Mouse (Mus musculus): ENCODE data around the gene Brdt.
"Not testable (repeated sequence)": the region's sequence is repeated elsewhere in the genome, so short reads cannot be mapped to it uniquely, and the experiment has no call there.

Gene Brdt

GRCm38 (mm10) chr5:107317141-107317540 lies 13.8 kb upstream of the Brdt start:
- intact Hi-C loops (cut with DNase I), result no loop called here

- intact Hi-C loops (cut with DNase I), result loop anchor here (1.0 to 2.0 kb wide), 2 partner anchors 330 to 460 kb away; no protein-coding TSS in a partner anchor
Measured at GRCm38 (mm10) chr5:107320703-107321102, 10.3 kb upstream of the Brdt start.

- intact Hi-C loops (cut with DNase I), result no loop called here
Measured at GRCm38 (mm10) chr5:107340404-107340803, 9.4 kb downstream of the Brdt start.

- intact Hi-C loops (cut with DNase I), result no loop called here
Measured at GRCm38 (mm10) chr5:107342891-107343290, 11.9 kb downstream of the Brdt start.

GRCm38 (mm10) chr5:107346214-107346613 lies 15.3 kb downstream of the Brdt start:
- intact Hi-C loops (cut with DNase I), result loop anchor here (5.0 kb wide), 1 partner anchor 166 kb away; no protein-coding TSS in a partner anchor

- intact Hi-C loops (cut with DNase I), result no loop called here
Measured at GRCm38 (mm10) chr5:107352566-107352965, 21.6 kb downstream of the Brdt start.

- intact Hi-C loops (cut with DNase I), result no loop called here
Measured at GRCm38 (mm10) chr5:107353981-107354380, 23.0 kb downstream of the Brdt start.

GRCm38 (mm10) chr5:107355801-107356200 lies 24.8 kb downstream of the Brdt start:
- intact Hi-C loops (cut with DNase I), result loop anchor here (5.0 kb wide), 1 partner anchor 82 kb away; the partner anchor contains the start of gene Btbd8

- intact Hi-C loops (cut with DNase I), result loop anchor here (5.0 kb wide), 1 partner anchor 80 kb away; the partner anchor contains the start of gene Btbd8
Measured at GRCm38 (mm10) chr5:107357723-107358122, 26.8 kb downstream of the Brdt start.

- intact Hi-C loops (cut with DNase I), result loop anchor here (5.0 kb wide), 1 partner anchor 78 kb away; the partner anchor contains the start of gene Btbd8
Measured at GRCm38 (mm10) chr5:107359395-107360053, 28.6 kb downstream of the Brdt start.

GRCm38 (mm10) chr5:107360054-107360730 lies 29.2 kb downstream of the Brdt start:
- intact Hi-C loops (cut with DNase I), result no loop called here

GRCm38 (mm10) chr5:107370040-107370439 lies 39.1 kb downstream of the Brdt start:
- intact Hi-C loops (cut with DNase I), result no loop called here

GRCm38 (mm10) chr5:107371335-107371734 lies 40.4 kb downstream of the Brdt start:
- intact Hi-C loops (cut with DNase I), result no loop called here

GRCm38 (mm10) chr5:107373256-107373655 lies 42.3 kb downstream of the Brdt start:
- intact Hi-C loops (cut with DNase I), result no loop called here

GRCm38 (mm10) chr5:107386448-107386847 lies 55.5 kb downstream of the Brdt start:
- intact Hi-C loops (cut with DNase I), result not testable (repeated sequence)

GRCm38 (mm10) chr5:107387788-107388187 lies 56.8 kb downstream of the Brdt start:
- intact Hi-C loops (cut with DNase I), result no loop called here

- intact Hi-C loops (cut with DNase I), result no loop called here
Measured at GRCm38 (mm10) chr5:107389373-107389772, 58.4 kb downstream of the Brdt start.

GRCm38 (mm10) chr5:107394437-107394836 lies 63.5 kb downstream of the Brdt start:
- intact Hi-C loops (cut with DNase I), result no loop called here

GRCm38 (mm10) chr5:107402436-107402835 lies 71.5 kb downstream of the Brdt start, which contains the start of gene Ephx4:
TSS of gene Ephx4 (plus strand) at chr5:107402736.
- intact Hi-C loops (cut with DNase I), result no loop called here

- intact Hi-C loops (cut with DNase I), result no loop called here
Measured at GRCm38 (mm10) chr5:107403011-107403946, 72.3 kb downstream of the Brdt start.

GRCm38 (mm10) chr5:107403947-107404684 lies 73.2 kb downstream of the Brdt start:
- intact Hi-C loops (cut with DNase I), result no loop called here

Measured in adrenal gland (tissue).